Mouse (Mus musculus): ENCODE results near the gene Ckm.

Gene Ckm

DNA sequence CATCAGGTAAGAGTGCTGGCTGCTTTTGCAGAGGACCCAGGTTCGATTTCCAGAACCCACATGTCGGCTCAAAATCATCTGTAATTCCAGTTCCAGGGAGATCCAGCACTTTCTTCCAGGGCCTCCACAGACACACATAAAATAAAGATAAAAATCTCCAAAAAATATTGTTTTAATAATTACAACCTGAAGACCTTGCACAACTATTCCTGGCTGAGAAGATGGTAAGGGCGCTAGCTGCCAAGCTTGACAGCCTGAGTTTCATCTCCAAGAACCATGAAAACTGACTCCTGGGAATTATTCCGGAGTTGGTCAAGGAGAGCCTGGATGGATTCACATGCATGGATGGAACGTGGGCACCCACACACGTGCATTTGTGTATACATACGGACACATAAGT lies at the start of gene Ckm:
Ckm (plus strand) TSS at position 301 of the 400 bp plus-strand sequence.
- DNase-seq (ENCODE audit: inconsistent ontology term): no peak

DNA sequence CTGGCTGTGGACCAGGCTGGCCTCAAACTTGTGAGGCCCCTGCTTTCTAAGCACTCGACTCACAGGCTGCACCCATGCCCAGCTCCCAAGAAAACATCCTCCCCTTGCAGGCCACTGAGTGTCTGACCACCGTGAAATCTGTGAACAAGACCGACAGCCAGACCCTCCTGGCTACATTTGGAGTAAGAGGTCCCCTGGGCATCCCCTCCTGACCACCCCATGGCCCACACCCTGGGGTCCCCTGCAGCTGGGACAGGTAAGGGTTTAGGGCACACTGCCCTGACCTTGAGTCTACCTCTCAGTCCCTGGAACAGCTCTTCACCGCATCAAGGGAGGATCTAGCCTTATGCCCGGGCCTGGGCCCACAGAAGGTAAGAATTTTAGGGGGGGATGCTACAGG lies 49.6 kb upstream of the Ckm start:
- DNase-seq (ENCODE audit: inconsistent ontology term): no peak

DNA sequence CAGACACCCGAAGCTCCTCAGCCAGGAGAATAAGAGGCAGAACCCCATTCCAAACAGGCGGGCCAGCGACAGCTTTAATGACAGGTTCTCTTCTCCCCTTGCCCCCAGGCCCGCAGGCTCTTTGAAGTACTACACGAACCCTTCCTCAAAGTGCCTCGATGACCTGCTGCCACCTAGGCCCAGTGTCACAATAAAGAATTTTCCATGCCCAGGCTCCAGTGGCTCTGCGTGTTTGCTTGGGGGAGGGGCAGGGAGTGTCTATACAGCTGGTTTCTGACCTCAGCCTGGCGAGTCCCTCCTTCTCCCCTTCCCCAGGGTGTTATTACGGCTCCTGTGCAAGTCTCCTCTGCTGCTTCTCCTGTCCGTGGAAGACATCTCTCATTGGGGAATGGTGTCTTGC lies 48.3 kb upstream of the Ckm start:
- DNase-seq (ENCODE audit: inconsistent ontology term): no peak

DNA sequence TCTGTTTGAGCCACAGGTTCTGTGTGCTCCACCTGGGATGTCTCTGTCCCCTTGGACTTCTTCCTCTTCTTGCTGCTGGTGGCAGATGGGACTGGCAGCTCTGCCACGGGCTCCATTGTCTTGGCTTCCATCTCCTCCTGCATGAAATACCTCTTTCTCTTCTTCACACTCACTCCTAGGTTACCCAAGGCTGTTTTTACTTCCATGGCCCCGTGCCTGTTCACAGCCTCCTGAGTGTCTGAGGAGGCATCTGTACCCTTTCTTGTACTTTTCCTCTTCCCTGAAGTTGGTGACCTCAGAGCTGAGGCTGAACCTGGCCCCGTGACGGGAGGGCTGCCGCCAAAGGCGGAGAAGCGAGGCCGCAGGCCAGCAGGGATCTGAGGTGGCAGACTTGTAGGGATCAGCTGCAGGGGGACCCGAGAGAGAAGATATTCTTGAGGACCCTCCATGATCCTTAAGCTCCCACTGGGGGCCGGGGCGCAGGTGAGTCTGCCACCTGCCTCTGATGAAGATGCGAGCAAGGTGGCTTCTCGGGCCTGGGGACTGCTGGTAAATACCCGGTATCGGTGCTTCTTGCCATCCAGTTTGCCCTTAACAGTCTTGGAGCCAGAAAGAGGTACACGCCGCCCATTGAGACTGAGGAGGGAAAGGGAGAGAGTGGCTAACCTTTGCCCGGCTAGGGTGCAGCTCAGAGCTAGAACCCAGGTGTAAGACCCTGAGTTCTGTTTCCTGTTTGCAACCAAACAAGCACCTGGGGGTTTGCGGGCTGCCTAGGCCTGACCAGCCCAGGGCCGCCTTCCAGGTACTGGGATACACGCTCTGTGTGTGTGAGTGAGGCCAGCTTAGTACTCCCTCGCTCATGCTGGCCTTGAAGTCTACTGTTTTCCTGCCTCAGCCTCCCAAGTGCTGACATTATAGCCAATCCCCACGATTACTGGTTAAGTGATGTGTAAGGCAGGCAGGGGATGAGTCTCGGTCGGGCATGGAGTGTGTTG lies 46.9 kb upstream of the Ckm start:
- DNase-seq (ENCODE audit: inconsistent ontology term): no peak

DNA sequence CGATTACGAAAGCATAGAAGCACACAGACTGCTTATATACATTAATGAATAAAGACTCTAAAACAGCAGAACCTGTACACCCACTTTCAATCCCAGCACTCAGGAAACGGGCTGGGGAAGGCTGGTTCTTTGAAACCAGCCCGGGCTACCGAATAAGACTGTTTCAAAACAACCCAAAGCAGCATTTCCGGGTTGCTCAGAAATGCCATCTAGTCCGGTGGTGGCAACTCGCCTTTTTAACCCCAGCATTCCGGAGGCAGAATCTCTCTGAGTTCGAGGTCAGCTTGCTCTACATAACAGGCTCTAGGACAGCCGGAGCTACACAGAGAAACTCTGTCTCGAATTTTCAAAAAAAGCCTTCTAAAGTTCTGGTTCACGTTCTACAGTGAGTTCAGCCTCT lies 45.9 kb upstream of the Ckm start:
- DNase-seq (ENCODE audit: inconsistent ontology term): peak; percentile 4

DNA sequence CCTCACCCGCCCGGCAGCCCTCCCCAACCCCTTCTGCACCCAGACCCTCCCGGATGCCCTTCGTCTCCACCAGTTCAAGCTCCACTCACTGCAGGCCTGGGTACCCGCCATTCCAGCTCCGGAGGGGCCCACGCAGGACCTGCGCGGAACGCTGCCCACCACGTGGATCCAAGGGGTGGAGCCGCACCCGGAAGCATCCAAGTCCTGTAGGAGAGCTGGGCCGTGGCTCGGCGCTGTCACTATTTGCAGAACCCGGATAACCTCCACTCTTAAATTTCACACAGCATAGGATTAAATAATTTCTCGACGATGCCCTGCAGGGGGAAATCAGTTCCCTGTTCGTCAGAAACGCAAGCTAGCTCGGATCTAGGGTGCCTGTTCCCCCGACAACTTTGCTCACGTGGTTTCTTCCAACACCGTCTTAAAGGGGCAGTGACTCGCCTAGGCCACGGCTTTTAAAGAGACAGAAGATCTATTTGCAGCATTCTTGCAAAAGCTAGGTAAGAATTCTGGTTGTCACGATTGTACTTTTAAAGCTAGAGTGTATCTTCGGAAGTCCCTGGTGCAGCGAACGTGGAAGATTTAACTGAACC lies 45.2 kb upstream of the Ckm start, which contains the start of the genes Cd3eap and Ppp1r13l:
Cd3eap (minus strand) TSS at position 185 of the 593 bp plus-strand sequence.
Ppp1r13l (plus strand) TSS at position 451 of the 593 bp plus-strand sequence.
- DNase-seq (ENCODE audit: inconsistent ontology term): peak; percentile 91

DNA sequence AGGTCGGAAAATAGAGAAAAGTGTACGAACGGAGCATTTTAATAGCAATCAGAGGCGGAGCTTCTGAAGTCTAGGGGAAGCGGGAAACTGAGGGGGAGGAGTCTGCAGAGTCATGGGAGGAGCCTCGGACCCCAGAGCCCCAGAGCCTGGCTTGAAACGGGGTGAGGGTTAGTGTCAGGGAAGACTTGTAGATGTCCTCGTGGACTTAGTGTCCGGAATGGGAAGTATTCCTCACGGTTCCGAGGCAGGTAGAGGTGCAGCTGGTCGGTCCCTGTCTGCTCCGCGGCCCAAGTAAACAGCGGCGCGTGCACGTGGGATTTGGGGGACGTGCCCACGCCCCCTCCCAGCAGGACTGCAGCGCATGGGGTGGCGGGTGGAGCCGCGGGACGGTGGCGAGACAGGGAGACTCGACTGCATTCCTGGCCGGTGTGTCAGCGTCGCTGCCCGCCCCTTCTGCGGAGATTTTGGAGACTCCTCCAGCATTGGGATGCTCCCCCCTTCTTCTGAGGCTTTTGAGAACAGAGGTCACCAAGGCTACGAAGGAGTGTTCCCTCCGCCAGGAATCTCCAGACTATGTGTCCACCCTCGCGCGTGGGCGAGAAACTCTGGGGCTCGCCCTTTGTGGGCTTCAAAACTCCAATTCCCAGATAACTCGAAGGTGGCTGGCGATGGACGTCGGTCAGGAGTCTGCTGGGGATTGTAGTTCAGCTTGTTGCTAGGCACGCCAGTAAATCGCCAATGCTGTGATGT lies 44.5 kb upstream of the Ckm start:
- DNase-seq (ENCODE audit: inconsistent ontology term): peak; percentile 96

DNA sequence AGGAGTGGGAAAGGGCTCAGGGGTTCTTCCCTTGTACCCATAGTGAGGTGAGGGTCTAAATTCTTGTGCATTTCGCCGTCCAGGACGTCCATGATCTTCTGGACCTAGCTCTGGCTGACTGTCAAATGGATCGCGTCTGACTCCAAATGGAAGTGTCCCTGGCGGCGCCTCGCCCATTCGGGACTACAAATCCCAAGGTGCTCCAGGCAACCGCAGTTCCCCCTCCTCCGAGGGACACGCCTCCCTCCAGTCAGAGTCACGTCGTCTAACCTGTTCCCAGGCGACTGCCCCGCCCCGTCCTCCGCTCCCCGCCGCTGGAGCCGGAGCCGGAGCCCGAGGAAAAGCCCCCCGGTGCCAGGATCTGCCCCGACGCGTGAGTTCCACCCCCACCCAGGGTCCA lies 43.6 kb upstream of the Ckm start:
- peak; percentile 94 for DNase-seq (ENCODE audit: inconsistent ontology term)

DNA sequence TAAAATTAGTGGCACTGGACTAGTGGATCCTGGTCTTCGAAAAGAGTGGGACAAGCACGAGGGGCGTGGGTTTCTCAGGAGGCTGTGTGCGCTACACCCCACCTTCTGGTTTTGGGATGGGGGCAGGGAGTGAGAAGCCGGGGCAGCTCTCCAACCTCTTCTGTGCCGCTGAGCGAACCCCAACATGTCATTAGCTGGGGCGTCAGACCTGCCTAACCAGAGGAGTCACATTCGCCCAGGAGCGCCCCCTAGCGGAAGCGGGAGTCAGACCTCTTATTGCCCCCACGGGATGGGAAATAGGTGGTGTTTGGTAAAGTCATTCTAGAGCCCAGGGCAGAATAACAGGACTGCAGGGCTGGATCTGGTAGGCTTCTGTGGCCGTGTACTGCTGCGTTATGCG lies 42.9 kb upstream of the Ckm start:
- DNase-seq (ENCODE audit: inconsistent ontology term): peak; percentile 80

DNA sequence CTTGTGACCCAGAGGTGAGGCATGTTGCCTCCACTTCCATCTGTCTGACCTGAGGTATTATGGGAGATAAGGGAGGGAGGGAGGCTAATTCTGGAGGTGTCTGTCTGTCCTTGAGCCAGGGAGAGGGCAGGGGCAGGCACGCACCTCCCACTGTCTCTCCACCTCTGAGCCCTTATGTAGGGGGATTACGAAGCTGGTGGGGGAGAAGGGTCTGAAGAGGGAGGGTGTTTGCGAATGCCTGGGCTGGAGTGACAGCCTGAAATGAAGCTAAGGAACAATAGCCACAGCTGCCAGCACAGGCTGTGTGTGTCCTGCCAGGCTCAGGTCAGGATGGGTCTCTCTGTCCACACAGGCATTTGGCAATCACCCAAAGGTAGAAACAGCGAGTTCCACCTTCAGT lies 42.3 kb upstream of the Ckm start:
- peak; percentile 6 for DNase-seq (ENCODE audit: inconsistent ontology term)

DNA sequence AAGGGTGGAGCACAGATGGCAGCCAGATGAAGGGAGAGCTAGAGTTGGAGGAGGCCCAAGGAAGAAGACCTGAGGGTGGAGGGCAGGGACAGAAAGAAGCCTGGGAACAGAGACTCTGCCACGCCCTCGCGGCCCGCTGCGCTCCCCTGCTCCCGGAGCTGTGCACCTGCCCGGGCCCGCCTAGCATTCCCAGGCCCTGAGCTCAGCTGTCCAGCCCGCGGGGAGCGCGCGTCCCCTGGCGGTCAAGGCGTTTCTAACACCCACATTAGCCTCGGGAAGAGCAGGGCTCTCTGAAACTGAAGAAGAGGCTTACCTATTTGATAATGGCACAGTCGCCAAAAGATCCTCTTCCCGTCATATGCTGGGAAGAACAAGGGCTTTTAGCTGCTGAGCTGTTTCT lies 40.7 kb upstream of the Ckm start:
- peak; percentile 80 for DNase-seq (ENCODE audit: inconsistent ontology term)

DNA sequence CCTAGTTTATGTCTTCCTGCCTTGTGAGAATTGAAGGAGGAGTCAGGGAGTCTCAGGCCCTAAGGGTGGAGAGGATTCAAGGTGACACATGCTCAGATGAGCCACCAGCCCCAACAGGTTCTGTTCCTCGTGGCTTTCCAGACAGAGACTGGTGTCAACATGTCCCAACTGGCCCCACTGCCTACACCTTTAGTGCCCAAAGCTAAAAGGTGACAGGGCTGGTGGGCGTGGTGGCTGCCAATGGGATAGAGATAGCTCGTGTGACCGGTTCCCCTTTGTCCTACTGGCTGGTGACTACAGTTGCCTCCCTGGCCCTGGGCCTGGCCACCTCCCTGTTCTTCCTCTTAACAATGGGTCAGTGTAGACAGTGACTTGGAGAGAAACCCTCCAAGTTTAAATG lies 39.2 kb upstream of the Ckm start:
- DNase-seq (ENCODE audit: inconsistent ontology term): no peak

DNA sequence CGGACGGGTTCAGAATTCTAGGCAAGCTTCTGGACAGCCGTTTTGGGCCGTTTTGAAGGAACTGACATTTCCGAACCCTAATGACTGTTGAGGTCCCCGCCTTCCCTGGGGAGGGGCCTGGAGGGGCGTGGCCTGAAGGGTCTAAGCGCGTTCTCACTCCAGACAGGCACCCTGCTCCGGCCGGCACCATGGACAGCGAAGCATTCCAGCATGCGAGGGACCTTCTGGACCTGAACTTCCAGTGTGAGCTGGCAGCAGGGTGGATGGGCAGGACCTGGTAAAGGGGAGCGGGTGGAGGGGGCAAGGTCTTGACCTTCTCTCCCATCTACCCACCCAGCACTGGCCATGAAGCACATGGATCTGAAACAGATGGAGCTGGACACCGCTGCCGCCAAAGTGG lies 36.2 kb upstream of the Ckm start:
- peak; percentile 78 for DNase-seq (ENCODE audit: inconsistent ontology term)

DNA sequence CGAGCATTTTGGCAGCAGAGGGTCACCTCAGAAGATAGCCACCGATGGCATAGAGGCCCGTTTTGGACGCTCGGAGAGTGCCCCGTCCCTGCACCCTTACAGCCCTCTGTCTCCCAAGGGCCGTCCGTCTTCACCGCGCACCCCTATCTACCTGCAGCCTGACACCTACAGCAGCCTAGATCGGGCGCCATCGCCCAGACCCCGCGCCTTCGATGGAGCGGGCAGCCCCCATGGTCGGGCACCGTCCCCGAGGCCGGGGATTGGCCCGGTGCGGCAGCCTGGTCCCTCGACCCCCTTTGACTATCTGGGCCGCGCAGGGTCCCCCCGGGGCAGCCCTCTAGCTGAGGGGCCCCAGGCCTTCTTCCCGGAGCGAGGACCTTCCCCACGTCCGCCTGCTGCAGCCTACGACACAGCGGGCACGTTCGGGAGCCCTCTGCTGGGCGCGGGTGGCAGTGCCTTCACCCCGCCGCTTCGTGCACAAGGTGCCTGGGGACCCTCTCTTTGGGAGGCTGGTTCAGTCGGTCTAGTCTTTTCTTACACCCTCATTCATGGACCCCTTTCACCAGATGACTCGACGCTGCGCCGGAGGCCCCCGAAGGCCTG lies 34.7 kb upstream of the Ckm start:
- peak; percentile 30 for DNase-seq (ENCODE audit: inconsistent ontology term)

DNA sequence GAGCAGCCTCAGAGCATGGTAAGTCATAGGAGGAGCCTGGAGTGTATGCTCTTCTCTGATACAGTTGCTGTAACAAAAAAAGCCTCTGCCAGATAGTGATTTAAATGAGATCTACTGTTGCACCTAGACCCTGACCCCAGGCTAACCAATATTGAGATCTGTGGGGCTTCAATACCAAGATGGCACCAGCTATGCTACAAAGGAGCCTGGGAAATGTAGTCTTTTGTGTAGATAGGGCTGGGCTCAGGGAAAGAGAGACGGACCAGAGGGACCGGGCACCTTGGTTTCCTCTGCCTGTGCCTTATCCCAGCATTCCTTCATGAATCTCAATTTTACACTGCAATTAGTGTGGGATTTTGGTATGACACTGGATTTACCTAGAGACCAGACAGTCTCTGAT lies 31.2 kb upstream of the Ckm start:
- no peak for DNase-seq (ENCODE audit: inconsistent ontology term)

DNA sequence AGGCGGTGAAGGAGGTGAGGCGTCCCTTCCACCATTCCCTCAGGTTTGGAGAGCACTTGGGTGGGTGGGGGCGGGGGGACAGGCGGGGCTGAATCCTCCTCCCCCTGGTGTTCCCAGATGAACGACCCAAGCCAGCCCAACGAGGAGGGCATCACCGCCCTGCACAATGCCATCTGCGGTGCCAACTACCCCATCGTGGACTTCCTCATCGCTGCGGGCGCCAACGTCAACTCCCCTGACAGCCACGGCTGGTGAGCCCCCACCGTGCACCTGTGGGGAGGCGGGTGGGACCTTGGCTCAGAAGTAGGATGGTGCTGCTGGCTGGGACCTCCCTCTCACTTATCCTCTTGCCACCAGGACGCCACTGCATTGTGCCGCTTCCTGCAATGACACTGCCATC lies 29.2 kb upstream of the Ckm start:
- DNase-seq (ENCODE audit: inconsistent ontology term): no peak

DNA sequence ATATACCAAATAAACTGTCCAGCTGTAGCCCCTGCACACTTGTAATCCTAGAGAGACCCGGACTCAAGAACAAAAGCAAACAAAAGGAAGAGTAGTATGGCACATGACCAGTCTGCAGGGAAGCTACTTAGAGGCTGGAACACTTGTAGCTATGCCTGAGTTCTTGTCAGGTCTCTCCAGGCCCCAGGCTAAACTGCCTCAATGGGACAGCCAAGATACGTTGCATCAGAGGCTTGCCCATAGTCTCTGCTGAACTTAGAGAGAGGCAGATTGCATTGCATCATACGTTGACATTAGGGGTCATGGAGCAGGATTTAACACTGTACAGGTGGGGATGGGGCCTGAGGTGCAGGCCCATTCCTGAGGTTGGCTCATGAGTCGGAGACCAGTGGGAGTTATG lies 28.6 kb upstream of the Ckm start:
- no peak for DNase-seq (ENCODE audit: inconsistent ontology term)

DNA sequence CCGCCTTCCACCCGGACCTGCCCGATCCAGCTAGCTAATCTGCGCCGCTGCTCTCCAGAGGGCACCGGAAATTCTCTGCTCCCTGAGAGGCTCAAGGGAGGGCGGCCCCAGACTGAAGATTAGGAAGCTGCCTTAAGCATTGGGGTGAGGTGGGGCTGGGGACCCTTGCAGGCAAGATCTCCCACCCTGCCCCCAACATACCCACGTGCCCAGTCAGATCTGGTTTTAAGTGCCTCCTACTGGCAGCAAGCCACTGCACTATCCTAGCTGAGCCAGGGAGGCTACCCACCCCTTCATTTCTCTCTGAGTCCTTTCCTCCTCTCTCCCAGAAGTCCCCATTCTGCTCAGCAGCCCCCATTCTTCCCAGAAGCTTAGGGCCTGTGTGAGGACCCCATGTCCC lies 26.5 kb upstream of the Ckm start:
- no peak for DNase-seq (ENCODE audit: inconsistent ontology term)

DNA sequence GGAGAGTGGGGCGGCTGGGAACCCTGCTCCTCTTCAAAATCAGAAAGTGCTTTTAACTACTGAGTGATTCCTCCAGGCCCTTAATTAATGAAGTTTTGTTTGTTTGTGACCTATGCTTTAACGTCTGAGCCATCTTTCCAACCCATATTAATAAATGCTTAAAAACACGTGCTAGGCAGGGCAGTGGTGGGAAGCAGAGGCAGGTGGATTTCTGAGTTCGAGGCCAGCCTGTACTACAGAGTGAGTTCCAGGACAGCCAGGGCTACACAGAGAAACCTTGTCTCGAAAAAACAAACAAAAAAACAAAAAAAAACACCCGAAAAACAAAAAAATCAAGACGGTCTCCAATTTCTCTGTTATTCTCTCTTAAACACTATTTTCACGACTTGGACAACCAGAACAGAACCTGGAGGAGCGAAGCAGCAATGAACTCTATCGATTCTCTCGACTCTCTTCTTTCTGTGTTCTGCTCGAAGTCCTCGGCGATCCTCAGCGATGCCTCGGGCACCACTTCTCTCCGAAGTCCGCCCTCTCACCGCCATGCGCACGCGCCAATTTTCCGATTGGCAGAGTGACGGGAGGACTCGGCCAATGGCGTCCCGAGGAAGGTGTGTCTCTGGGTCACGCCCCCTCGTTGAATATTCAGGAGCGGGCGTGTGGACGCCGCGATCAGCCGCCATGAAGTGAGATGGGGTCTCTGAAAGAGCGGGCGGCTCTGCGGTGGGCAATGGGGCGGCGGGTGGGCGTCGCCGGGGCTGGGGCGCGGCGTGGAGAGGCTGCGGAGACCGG lies 23.0 kb upstream of the Ckm start, which contains the start of gene Ercc2:
Ercc2 (plus strand) TSS at position 634 of the 789 bp plus-strand sequence.
- DNase-seq (ENCODE audit: inconsistent ontology term): peak; percentile 99

DNA sequence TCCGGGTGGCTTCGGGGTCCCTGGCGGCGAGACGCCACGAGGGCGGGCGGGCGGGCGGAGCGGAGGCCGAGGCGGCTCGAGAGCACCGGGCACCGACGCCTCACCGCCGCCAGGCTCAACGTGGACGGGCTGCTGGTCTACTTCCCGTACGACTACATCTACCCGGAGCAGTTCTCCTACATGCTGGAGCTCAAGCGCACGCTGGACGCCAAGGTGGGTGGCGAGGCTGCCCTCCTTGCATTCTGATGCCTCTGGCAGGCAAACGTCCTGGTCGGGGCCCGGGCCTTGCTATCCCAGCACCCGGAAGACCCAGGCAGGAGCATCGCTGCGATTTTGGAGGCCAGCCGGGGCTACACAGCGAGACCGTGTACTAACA lies 22.4 kb upstream of the Ckm start:
- no peak for DNase-seq (ENCODE audit: inconsistent ontology term)

DNA sequence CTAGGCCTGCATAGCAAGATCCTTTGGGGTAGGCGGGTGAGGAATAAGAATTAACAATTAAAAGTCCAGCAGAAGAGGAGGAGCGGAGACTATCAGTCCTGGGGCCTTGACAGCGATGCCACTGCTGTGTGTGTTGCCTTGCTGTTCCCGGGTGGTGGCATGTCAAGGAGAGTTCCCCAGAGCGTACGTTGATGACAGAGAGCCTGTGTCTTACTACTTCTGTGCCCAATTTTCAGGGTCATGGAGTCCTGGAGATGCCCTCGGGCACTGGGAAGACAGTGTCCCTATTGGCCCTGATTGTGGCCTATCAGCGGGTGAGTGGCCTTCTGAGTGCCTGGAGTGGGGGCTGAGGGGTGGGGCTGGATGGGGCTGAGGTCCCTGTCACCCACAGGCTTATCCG lies 20.9 kb upstream of the Ckm start:
- DNase-seq (ENCODE audit: inconsistent ontology term): no peak

All from Muller cell, postnatal 12 days (primary cell).